Mouse (Mus musculus): ENCODE measurements around the gene Ints2.

Ints2 gene

DNA sequence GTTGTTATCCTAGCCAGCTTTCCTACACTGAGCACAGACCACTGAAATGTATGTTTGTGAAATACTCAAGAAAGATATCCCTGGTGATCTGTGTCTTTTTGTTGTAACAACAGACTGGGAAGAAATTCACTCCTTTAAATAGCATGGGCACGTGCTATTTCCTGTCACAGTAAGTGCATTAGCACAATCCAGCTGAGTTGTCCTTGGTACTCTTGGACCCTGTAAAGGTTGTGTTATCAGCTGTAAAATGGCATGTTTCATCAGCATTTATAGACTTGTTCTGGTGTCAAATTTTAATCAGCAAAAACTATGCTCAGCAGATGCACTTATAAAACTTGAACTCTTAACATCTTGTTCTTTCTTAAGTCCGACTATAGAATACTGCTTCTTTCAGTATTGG, 86.6 kb downstream of the Ints2 start:
- no peak for DNase-seq

Data from lung, postnatal 14 days (tissue).